Mouse (Mus musculus) thymus, postnatal 10 days (tissue): Measurements from ENCODE around the gene Ap1m2.
A peak's percentile ranks its signal among the peaks of the same experiment; 100 is the strongest.
"Not testable (repeated sequence)": the region's sequence is repeated elsewhere in the genome, so short reads cannot be mapped to it uniquely, and the experiment has no call there.

Experiments
- DNase-seq, 2 experiments: peaks; one replicate each; pipeline ENCODE4 v3.0.0; 2021; ENCODE audit warnings: low spot score in 2 of 2

The Ap1m2 gene

GRCm38 (mm10) chr9:21327569-21327968 lies 15.4 kb upstream of the Ap1m2 start:
- DNase-seq = peak; percentile 27 to 33

- no peak for DNase-seq
Measured at GRCm38 (mm10) chr9:21324269-21324668, 12.1 kb upstream of the Ap1m2 start.

- not testable (repeated sequence) for DNase-seq
Measured at GRCm38 (mm10) chr9:21322917-21323297, 10.8 kb upstream of the Ap1m2 start.

- DNase-seq = peak; percentile 63 to 72
Measured at GRCm38 (mm10) chr9:21322211-21322916, 10.2 kb upstream of the Ap1m2 start.

- DNase-seq = peak; percentile 51 to 67
Measured at GRCm38 (mm10) chr9:21321513-21321835, 9.3 kb upstream of the Ap1m2 start.

- DNase-seq = peak; percentile 75 to 88
Measured at GRCm38 (mm10) chr9:21320619-21321512, 8.7 kb upstream of the Ap1m2 start, which contains the start of gene Slc44a2. TSS of gene Slc44a2 (plus strand) at chr9:21320698.

- no peak for DNase-seq
Measured at GRCm38 (mm10) chr9:21320280-21320618, 8.1 kb upstream of the Ap1m2 start.

- DNase-seq = no peak
Measured at GRCm38 (mm10) chr9:21319503-21319902, 7.4 kb upstream of the Ap1m2 start.

- no peak for DNase-seq
Measured at GRCm38 (mm10) chr9:21318792-21319191, 6.7 kb upstream of the Ap1m2 start.

GRCm38 (mm10) chr9:21316696-21317095 lies 4.6 kb upstream of the Ap1m2 start:
- peak in 1 of 2 experiments; percentile 49 for DNase-seq

- no peak for DNase-seq
Measured at GRCm38 (mm10) chr9:21315421-21315820, 3.3 kb upstream of the Ap1m2 start.

GRCm38 (mm10) chr9:21314367-21315140 lies 2.4 kb upstream of the Ap1m2 start:
- no peak for DNase-seq

- peak; percentile 73 to 94 for DNase-seq
Measured at GRCm38 (mm10) chr9:21313394-21313793, 1.3 kb upstream of the Ap1m2 start.

GRCm38 (mm10) chr9:21311695-21312094 lies 442 bp downstream of the Ap1m2 start:
- DNase-seq = no peak

- DNase-seq = no peak
Measured at GRCm38 (mm10) chr9:21309150-21309741, 2.9 kb downstream of the Ap1m2 start.

- DNase-seq = no peak
Measured at GRCm38 (mm10) chr9:21305065-21305464, 7.1 kb downstream of the Ap1m2 start.

GRCm38 (mm10) chr9:21299014-21299413 lies 13.1 kb downstream of the Ap1m2 start:
- no peak for DNase-seq

GRCm38 (mm10) chr9:21292271-21292670 lies 19.9 kb downstream of the Ap1m2 start:
- DNase-seq = no peak

GRCm38 (mm10) chr9:21291868-21292267 lies 20.3 kb downstream of the Ap1m2 start:
- peak in 1 of 2 experiments; percentile 11 for DNase-seq

- peak; percentile 99 to 100 for DNase-seq
Measured at GRCm38 (mm10) chr9:21291022-21291787, 20.9 kb downstream of the Ap1m2 start, which contains the start of gene Cdkn2d. TSS of gene Cdkn2d (minus strand) at chr9:21291407.

- peak; percentile 67 to 71 for DNase-seq
Measured at GRCm38 (mm10) chr9:21290589-21290988, 21.5 kb downstream of the Ap1m2 start.
